Mouse (Mus musculus) heart, adult 18-20 months (tissue): ENCODE measurements at regions not wholly inside any gene's neighbourhood (a gene's known extent, or its start where the extent isn't known, plus 50 kb on each side); places are given as distances from the start of the nearest gene placed in this dataset.

Experiments
- DNase-seq, 2 experiments: peaks; one replicate each; pipeline ENCODE4 v3.0.0; 2021 to 2022; ENCODE audit warnings: mixed read lengths in 1 of 2

- no peak for DNase-seq
Observed at GRCm38 (mm10) chr7:50993707-50994106, 394.7 kb downstream of the 4933405O20Rik start.

DNA sequence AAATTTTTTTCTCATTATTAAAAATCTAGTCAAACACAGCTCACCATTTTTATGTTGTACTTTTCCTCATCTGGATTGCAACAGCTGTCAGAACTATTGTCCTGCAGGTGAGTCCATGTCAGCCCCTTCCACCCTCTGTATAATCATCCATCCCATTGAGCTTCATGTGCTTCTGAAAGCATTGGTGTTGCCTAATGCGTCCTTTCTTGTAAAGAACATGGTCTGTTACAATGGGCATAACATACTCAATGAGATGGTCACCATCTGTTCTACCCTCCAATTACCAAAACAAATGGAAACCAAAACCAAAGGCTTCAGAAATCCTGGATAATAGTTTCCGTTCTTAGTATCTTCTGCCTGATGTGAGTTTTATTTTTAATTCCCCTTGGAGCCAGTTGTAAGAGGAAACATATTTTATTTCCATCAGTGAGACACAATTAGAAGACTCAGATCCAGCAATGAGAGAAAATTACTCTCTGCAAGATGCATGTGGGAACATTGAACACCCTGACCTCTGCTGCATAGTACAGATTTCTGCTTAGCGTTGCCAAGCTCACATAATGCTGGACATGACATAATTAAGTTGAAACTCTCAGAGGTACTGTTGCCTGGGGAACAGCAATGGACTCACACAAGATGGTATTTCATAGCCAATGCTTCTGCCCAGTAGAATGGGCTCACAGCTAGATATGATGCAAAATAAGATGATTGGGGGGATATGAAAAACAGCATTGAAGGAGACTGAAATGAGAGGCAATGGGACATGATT lies 443.1 kb downstream of the 4933405O20Rik start:
- DNase-seq: peak in 1 of 2 experiments; percentile 1

GRCm38 (mm10) chr7:51051496-51051895 lies 452.5 kb downstream of the 4933405O20Rik start:
- no peak for DNase-seq

DNA sequence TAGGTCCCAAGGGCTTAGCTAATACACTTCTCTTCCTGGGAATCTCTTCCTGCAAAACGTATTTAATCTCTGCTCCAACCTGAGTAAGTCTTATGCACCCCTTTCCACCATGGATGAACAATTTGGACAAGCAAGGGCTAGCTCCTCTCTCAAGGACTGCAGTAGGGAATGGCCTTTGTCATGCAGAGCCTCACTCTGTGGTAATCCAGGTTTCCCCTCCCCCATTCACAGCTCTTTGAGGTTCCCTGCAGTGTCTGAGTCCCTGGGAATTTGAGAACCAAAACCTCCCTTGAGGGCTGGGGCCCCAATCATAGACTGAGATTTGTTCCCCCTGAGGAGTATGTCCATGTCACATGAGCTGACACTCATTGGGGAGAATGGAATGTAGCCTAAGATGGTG lies 442.5 kb upstream of the Ano5 start:
- no peak for DNase-seq

DNA sequence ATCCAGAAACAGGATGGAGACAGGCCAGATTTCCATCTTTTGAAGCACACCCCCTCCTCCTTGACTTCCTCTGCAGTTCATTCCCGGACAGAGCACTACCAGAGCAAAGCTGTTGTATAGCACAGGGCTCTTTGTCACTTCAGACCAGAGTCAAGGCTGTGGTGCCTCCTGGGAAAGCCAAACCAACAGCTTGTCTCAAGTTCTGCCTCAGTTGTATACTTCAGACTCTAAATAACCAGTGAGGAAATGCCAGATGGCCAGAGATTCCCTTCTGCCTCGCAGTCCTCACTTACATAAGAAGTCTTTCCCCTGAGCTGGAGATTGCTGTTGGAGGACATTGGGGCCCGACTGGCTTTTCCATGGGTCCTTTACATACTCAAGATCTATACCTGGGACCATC lies 417.1 kb upstream of the Ano5 start:
- no peak for DNase-seq

DNA sequence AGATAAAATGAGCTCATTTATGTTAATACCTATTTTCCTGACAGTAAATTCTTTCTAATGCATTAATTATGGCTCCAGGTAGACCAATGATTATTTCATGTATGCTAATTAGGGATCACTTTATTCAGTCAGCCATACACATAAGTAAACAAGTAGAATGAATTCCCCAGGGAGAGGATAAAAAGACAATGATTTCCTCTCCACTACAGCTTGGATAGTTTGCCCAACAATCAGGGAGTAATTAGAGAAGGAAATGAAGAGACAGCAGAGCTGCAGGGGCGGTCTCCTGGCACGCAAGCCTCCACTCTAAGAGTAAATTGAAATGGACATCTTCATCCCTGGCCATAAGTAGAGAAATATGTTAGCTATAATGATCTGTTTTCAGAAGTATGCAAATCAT lies 409.7 kb upstream of the Ano5 start:
- DNase-seq: no peak

DNA sequence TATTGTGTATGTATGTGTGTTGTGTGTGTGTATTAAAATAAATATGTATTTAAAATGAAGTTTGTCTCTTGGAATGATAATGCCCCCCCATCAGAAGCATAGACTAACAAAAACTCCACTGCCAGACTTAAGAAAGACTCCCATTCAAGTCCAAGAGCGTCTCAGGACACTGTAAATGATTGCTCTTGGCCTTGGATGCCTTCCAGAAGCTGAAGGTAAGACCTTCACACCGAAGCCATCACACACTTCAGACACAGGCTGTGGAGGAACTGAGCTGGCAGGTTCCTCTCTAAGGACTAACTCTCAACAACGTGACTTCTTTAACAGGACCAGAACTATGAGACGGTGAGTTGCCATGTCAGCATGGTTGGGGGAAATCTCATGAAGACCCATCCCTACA lies 370.0 kb upstream of the Ano5 start:
- no peak for DNase-seq

DNA sequence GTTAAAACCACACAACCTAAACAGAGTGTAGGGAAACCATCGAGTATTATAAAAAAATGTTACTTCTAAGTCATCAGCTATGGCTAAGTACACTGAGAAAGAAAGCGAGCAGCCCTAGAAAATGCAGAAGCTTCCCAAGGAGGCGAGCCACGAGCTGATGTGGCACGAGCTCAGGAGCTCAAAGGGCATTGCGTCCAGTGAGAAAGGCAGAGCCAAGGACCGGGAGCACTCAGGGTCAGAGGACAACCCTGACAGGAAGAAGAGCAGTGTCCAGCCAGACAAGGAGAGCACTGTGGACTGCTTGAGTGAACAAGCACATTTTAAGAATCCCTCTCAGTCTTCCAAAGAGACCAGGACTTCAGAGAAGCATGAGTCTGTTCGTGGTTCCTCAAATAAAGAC lies 335.6 kb upstream of the Ano5 start:
- DNase-seq: no peak

- DNase-seq: no peak
Observed at GRCm38 (mm10) chr7:51215487-51216232, 295.2 kb upstream of the Ano5 start.

DNA sequence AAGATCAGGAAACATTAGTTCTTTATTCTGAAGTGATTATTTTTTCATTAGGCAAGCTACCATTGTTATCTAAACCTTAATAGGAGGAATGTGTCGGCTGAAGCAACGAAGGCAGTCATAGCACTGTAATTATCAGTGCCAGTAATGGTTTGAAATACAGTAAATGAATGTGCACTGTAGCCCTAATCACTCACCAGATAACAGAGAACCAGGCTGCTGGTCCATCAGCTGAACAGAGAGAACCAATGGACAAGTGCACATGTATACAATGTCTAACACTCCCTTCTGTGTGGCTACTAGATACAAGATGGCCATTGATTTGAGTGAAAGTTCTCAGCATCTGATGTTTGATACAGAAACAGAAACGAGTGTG lies 294.6 kb upstream of the Ano5 start:
- DNase-seq: no peak

DNA sequence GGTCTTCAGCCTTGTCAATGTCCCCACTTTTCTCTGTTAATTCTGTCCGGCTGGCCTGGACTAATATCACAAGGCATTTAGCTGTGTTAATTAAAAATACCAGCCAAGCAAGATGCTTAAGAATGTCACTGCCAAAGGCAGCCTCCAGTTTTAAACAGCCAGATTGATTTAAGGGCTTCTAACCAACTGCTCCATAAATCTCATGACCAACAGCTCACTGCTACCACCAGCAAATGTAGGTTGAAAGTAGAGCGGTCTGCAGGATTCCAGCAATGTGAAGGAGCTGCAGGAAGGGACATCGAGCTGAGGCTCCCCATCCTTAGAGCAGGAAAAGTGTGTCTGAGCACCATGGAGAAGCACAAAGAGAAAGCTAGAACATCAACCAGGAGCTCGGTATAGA lies 289.5 kb upstream of the Ano5 start:
- no peak for DNase-seq

DNA sequence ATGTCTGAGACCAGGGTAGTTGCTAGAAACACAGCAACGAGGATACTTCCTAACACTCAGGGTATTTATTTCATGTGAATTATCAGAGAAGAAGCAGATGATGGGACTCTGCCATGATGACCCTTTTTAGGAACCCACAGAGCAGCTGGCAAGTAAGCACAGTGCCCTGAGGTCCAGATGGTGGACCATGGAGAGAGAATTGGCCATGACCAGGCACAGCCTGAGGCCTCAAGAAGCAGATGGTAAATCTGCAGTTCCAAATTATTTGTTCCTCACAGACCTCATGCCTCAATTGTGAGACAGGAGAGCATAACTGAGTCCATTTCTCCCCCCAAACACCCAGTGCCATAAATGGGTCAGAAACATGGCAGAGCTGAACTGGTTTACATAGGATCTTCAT lies 289.0 kb upstream of the Ano5 start:
- DNase-seq: no peak

GRCm38 (mm10) chr7:51227136-51227535 lies 283.7 kb upstream of the Ano5 start:
- no peak for DNase-seq

DNA sequence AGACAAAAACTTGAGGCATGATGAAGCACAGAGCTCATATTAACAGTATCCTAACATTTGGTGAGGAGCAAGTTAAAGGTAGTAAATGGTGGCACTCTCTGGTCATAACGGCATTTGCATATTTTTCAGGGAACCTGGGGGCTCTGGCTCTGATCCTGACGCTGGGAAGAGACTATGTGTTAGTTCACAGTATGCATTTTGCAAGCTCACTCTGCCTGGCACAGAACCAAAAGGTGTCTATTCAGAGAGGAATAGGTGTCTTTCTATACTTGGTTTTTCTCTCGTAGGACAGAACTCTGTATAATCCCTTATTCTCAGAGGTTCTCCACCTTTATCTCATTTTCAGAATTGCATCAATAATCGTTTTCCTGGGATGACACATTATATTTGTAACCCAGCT lies 276.2 kb upstream of the Ano5 start:
- no peak for DNase-seq

GRCm38 (mm10) chr7:51247695-51248094 lies 263.1 kb upstream of the Ano5 start:
- DNase-seq: no peak

DNA sequence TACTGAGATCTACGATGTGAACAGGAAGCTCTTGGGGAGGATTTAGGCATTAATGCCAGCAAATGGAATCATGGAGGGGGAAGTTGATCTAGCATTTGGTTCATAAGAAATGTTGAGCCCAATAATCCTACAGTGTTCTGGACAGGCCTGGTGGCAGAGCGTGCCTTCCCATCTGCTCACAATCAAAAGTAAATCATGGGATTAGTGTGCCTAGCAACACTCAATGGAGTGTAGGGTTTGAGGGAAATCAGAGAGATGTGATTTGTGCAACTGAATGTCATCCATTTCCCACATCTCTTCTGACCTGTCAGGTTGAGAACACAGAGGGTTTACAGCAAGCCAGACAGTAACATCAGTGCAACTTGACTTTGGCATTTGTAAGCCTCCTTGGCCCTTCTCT lies 256.4 kb upstream of the Ano5 start:
- no peak for DNase-seq

DNA sequence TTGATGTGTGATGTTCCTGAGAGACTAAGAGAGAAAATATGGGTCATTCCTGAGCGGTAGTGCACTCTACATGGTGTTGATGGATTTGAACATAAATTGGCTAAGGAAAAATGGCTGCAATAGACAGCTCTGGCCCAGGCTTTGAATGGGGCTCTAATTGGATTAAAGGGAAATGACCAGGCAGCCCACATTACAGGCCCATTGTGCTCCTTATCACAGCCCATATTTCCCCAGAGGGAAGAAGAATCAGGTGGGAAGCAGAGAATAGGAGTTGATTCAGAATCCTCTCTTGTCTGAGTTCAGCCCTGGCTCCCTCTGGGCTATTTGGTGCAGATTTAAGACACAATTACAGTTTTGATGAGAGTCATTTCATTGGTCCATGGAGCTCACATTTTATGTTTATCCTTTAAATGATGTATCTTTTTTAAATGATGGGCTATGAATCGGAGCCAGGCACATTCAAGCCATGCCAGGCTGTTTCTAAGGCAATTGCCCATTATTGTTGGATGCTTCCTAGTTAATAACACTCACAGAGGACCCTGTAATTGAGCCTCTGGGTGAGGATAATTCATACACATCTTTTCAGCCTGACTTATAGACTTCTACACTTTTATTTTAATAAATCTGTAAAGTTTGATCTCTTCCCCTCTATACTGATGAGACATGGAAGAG lies 251.5 kb upstream of the Ano5 start:
- DNase-seq: no peak

DNA sequence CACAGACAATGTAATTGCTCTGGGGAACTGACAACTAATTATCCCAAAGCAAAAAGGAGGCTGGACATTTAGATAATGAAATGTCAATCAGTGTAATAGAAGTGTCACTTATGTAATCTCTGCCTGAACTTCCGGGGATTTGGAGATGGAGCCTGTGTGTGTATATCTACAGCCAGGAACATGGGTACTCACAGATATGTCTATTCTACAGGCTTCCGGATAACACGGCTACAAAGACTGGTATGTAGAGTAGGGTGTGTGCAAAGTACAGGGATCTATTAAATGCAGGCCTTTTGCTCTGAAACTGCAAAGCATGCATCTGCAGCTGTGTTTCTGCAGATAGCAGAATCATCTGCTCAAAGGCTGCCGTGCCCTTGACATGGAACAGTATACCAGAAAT lies 246.7 kb upstream of the Ano5 start:
- DNase-seq: no peak

- DNase-seq: no peak
Observed at GRCm38 (mm10) chr7:51265896-51266295, 244.9 kb upstream of the Ano5 start.

- no peak for DNase-seq
Observed at GRCm38 (mm10) chr7:51266879-51267278, 243.9 kb upstream of the Ano5 start.

GRCm38 (mm10) chr7:51268743-51269142 lies 242.1 kb upstream of the Ano5 start:
- no peak for DNase-seq

GRCm38 (mm10) chr7:51270531-51271090 lies 240.2 kb upstream of the Ano5 start:
- peak; percentile 49 to 63 for DNase-seq

DNA sequence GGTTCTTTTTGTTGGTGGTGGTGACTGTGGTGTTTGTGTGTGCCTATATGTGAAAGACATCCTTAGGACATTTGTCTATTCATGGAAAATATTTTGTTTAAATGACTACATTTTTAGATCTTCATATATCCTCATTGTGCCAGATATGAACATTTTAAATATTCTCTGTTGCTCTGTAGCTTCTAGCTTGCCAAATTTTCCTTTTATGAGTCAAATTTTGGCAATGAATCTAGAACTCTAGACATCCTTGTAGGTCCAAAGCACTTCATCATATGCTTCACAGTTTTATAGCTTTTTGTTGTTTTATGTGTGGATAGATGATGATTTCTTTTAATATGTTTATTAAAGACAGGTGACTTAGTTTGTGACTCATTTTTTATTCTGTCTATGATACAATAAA lies 229.4 kb upstream of the Ano5 start:
- DNase-seq: no peak
